Mouse (Mus musculus): ENCODE data around the gene Olfr1023. TPM values are rescaled to one million over a fixed set of nuclear protein-coding genes. Genes with fewer than 3 reads are reported as not detected.

The Olfr1023 gene
- polyA plus RNA-seq (2012; rRNA removed) = not detected in 2 replicates

GRCm38 (mm10) chr2:85885340-85885739 lies at the start of gene Olfr1023:
Olfr1023 (plus strand) TSS chr2:85885640.

GRCm38 (mm10) chr2:85845383-85845782 lies 40.1 kb upstream of the Olfr1023 start, which contains the start of gene Olfr1019:
Olfr1019 (minus strand) TSS chr2:85845483.

DNA sequence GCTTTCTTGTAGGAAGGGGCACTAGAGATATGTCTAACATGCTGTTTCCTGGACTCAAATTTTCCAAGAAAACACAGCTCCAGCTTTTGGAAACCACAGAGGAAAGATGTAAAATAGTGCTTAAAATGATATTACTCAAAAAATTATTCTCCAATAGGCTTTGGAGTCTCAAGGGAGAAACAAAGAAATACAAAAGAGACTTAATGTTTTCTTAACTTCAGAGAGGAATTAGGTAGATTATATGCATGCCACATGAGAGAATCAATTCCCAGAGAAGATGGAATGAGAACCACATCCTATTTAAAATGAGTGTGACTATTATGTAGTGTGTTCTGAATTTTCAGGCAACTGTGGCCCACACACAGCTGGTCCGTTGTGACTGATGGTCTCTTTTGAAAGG lies 38.7 kb upstream of the Olfr1023 start, which contains the start of gene Olfr1020:
Gene Olfr1020 (plus strand): TSS at position 301 of the 400 bp plus-strand sequence.

DNA sequence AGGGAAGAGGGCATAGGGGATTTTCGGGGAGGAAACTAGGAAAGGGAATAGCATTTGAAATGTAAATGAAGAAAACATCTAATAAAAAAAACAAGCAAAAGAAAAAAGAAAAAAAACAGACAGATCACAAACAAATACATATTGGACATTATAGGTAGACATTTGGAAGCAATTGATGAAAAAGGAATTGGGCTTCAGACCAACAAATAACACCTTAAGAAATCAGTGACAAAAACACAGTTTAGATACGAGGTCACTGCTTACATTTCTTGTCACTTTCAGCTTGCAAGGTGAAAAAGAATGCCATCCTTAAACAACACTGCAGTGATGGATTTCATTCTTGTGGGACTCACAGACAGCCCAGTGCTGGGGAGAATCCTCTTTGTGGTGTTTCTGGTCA lies 17.1 kb upstream of the Olfr1023 start, which contains the start of gene Olfr1022:
Gene Olfr1022 (plus strand): TSS at position 301 of the 400 bp plus-strand sequence.

GRCm38 (mm10) chr2:85904952-85905351 lies 19.5 kb downstream of the Olfr1023 start, which contains the start of gene Olfr1024:
Olfr1024 (minus strand) TSS chr2:85905052.

DNA sequence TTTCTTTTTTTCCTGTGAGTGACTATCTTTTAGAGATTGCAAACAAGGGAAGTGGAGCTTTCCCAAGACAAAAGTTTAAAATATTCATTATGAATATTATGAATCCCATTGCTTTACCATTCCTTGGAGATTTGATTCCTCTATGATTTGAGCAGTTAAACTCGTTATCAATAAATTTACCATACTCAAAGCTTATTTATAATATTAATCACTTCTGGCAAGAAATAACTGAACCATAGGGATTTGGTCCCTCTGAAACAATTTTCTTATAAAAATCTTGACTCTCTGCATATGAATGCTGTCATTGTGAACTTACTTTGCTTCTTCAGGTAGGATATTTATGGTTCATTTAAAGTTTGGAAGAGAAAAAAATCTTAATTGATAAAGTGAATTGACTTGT lies 29.5 kb downstream of the Olfr1023 start, which contains the start of gene Olfr1025-ps1:
Gene Olfr1025-ps1 (plus strand): TSS at position 301 of the 400 bp plus-strand sequence.

GRCm38 (mm10) chr2:85921258-85921657 lies 35.8 kb downstream of the Olfr1023 start, which contains the start of gene Olfr1026:
Olfr1026 (plus strand) TSS chr2:85921558.

Other genes starting within 250 kb of the Olfr1023 start
- gene Olfr1002, start 234.9 kb upstream of the Olfr1023 start, polyA plus RNA-seq (2012; rRNA removed) = not detected in 2 replicates
- not detected in 2 replicates for gene Olfr154, start 221.2 kb upstream of the Olfr1023 start, polyA plus RNA-seq (2012; rRNA removed)
- not detected in 2 replicates for gene Olfr1006, start 206.9 kb upstream of the Olfr1023 start, polyA plus RNA-seq (2012; rRNA removed)
- gene Olfr1008, start 196.2 kb upstream of the Olfr1023 start, polyA plus RNA-seq (2012; rRNA removed) = not detected in 2 replicates
- gene Olfr1009, start 170.2 kb upstream of the Olfr1023 start, polyA plus RNA-seq (2012; rRNA removed) = not detected in 2 replicates
- not detected in 2 replicates for gene Olfr1012, start 122.9 kb upstream of the Olfr1023 start, polyA plus RNA-seq (2012; rRNA removed)
- gene Olfr1013, start 118.5 kb upstream of the Olfr1023 start, polyA plus RNA-seq (2012; rRNA removed) = not detected in 2 replicates
- gene Olfr1014, start 112.9 kb upstream of the Olfr1023 start, polyA plus RNA-seq (2012; rRNA removed) = not detected in 2 replicates
- gene Olfr1015, start 103.6 kb upstream of the Olfr1023 start, polyA plus RNA-seq (2012; rRNA removed) = not detected in 2 replicates
- gene Olfr1016, start 83.1 kb upstream of the Olfr1023 start, polyA plus RNA-seq (2012; rRNA removed) = not detected in 2 replicates
- gene Olfr1018, start 67.2 kb upstream of the Olfr1023 start, polyA plus RNA-seq (2012; rRNA removed) = not detected in 2 replicates
- not detected in 2 replicates for gene Olfr1019, start 40.2 kb upstream of the Olfr1023 start, polyA plus RNA-seq (2012; rRNA removed)
- gene Olfr1020, start 38.6 kb upstream of the Olfr1023 start, polyA plus RNA-seq (2012; rRNA removed) = not detected in 2 replicates
- not detected in 2 replicates for gene Olfr1022, start 17.0 kb upstream of the Olfr1023 start, polyA plus RNA-seq (2012; rRNA removed)
- not detected in 2 replicates for gene Olfr1024, start 19.4 kb downstream of the Olfr1023 start, polyA plus RNA-seq (2012; rRNA removed)
- gene Olfr1025-ps1, start 29.6 kb downstream of the Olfr1023 start, polyA plus RNA-seq (2012; rRNA removed) = not detected in 2 replicates
- gene Olfr1026, start 35.9 kb downstream of the Olfr1023 start, polyA plus RNA-seq (2012; rRNA removed) = not detected in 2 replicates
- gene Olfr1028, start 64.8 kb downstream of the Olfr1023 start, polyA plus RNA-seq (2012; rRNA removed) = not detected in 2 replicates
- not detected in 2 replicates for gene Olfr1029, start 88.3 kb downstream of the Olfr1023 start, polyA plus RNA-seq (2012; rRNA removed)
- not detected in 2 replicates for gene Olfr1030, start 93.6 kb downstream of the Olfr1023 start, polyA plus RNA-seq (2012; rRNA removed)
- gene Olfr1031, start 104.7 kb downstream of the Olfr1023 start, polyA plus RNA-seq (2012; rRNA removed) = not detected in 2 replicates
- not detected in 2 replicates for gene Olfr1032, start 119.9 kb downstream of the Olfr1023 start, polyA plus RNA-seq (2012; rRNA removed)
- 0.06 and 0.14 TPM in 2 replicates for gene Olfr1033, start 135.0 kb downstream of the Olfr1023 start, polyA plus RNA-seq (2012; rRNA removed)
- gene Olfr1034, start 160.2 kb downstream of the Olfr1023 start, polyA plus RNA-seq (2012; rRNA removed) = 0.05 TPM in 1 of 2 replicates, not detected in the other
- not detected in 2 replicates for gene Olfr1036, start 188.4 kb downstream of the Olfr1023 start, polyA plus RNA-seq (2012; rRNA removed)
- not detected in 2 replicates for gene Olfr1037, start 201.7 kb downstream of the Olfr1023 start, polyA plus RNA-seq (2012; rRNA removed)